Mouse (Mus musculus) liver, embryonic 16.5 days (tissue): Measurements from ENCODE around the gene Cntnap5b. TPM values are rescaled to one million over a fixed set of nuclear protein-coding genes. Genes with fewer than 3 reads are reported as not detected.

ENCODE experiments used
- ATAC-seq: fragments of 200-750 bp; cut with Nextera tagmentation; 2 replicates; pipeline ENCODE4 v1.8.0; 2017; ENCODE audit warnings: low read depth, mild to moderate bottlenecking, moderate number of reproducible peaks, moderate library complexity
- H3K27ac ChIP-seq: fragments of 300-500 bp; sonication (generic); 2 replicates; pipeline ENCODE4 v1.5.1; 2014; ENCODE audit warnings: mild to moderate bottlenecking, low read length
- H3K27me3 ChIP-seq: fragments of 300-500 bp; sonication (generic); 2 replicates; pipeline ENCODE4 v1.6.1; 2014; ENCODE audit warnings: low read depth, low read length, mixed read lengths; ENCODE audit not compliant: control insufficient read depth, insufficient read depth
- H3K36me3 ChIP-seq: fragments of 300-500 bp; sonication (generic); 2 replicates; pipeline ENCODE4 v1.6.1; 2014; ENCODE audit warnings: mild to moderate bottlenecking; ENCODE audit not compliant: control insufficient read depth, insufficient read depth
- H3K4me1 ChIP-seq: fragments of 300-500 bp; sonication (generic); 2 replicates; pipeline ENCODE4 v1.6.1; 2014; ENCODE audit warnings: low read depth, low read length, mixed read lengths; ENCODE audit not compliant: control insufficient read depth
- H3K4me2 ChIP-seq: fragments of 300-500 bp; sonication (generic); 2 replicates; pipeline ENCODE4 v1.6.1; 2014; ENCODE audit warnings: low read depth, low read length, mixed read lengths
- H3K4me3 ChIP-seq: fragments of 300-500 bp; sonication (generic); 2 replicates; pipeline ENCODE4 v1.5.1; 2014; ENCODE audit warnings: low read depth, mild to moderate bottlenecking, low read length
- H3K9ac ChIP-seq: fragments of 300-500 bp; sonication (generic); 2 replicates; pipeline ENCODE4 v1.6.1; 2014; ENCODE audit warnings: low read depth, low read length
- H3K9me3 ChIP-seq: fragments of 300-500 bp; sonication (generic); replicated peaks from 2 replicates; pipeline ENCODE4 v1.6.1; 2016; ENCODE audit warnings: low read length; ENCODE audit not compliant: control insufficient read depth
- WGBS: fragments of 180-500 bp; shearing (Covaris S2); extraction: QIAGEN DNeasy Blood & Tissue Kit; methylation state at CpG from one replicate; pipeline ENCODE4 v1.1.7; 2014; ENCODE audit not compliant: insufficient replicate concordance; 5-methylcytosine and 5-hydroxymethylcytosine counted together
- polyA plus RNA-seq: library from polyadenylated mRNA; unstranded; fragments of >200 nt; fragmentation: Nextera tagmentation; extraction: Ambion mirVana; gene quantifications from 2 replicates; pipeline ENCODE4 v1.2.1, GENCODE M21; 2015

The Cntnap5b gene
- not detected in 2 replicates for polyA plus RNA-seq

DNA sequence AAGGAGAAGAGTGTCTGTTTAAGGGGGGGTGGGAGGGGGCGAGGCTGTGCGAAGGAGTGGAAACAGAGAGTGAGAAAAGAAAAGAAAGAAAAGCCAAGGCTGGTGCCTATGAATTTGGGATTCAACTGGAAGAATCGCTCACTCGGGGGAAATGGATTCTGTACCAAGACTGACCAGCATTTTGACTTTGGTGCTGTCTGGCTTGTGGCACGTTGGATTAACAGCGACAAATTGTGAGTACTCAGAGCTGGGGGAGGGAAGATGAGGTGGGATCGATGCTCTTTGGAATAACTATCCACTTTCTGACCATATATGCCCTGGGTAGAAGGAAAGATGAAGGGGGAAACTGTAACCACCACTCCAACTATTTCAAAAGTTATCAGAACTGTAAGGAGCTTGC, at the start of gene Cntnap5b:
TSS of gene Cntnap5b (plus strand) at position 152 of the 400 bp plus-strand sequence.
- H3K4me2 ChIP-seq = no peak within 1 kb of the TSS
- 26% methylated on average over 7 of the region's 7 CpGs for WGBS

DNA sequence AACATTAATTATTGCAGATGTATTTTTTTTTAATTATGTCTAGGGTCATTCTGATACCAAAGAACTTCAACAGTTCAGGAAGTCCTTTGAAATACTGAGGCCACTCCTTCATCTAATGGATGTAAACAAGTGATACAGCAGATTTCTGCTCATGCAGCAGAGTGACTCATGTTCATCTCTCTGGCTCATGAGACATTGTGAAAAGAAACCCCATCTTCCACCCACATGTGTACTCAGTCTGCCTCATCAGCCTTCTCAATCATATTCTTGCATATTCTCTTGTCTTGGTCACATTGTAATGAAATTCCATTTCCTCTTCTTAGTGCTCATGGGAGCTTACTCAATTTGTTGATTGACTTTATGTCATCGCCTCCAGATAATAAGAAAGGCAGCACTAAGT, 12.6 kb upstream of the Cntnap5b start:
- 53% methylated on average over 1 of the region's 1 CpGs for WGBS
- Histone ChIP-seq H3K4me3 (no peak overlapping the region), H3K36me3 (no peaks in the 10 kb centered on the region), H3K9ac (no peak overlapping the region), H3K4me2 (no peak overlapping the region), H3K4me1 (no peaks in the 10 kb centered on the region), H3K27ac (no peak overlapping the region), H3K9me3 (no peaks in the 10 kb centered on the region), H3K27me3 (no peaks in the 10 kb centered on the region)
- ATAC-seq = no peak

More for the DNA sequence above, at the start of gene Cntnap5b:
- no peaks in the 10 kb centered on the region for H3K27me3 ChIP-seq
- H3K9ac ChIP-seq = no peak within 1 kb of the TSS
- no peak within 1 kb of the TSS for H3K4me3 ChIP-seq
- ATAC-seq = no peak
- H3K27ac ChIP-seq = no peak within 1 kb of the TSS
- no peaks in the 10 kb centered on the region for H3K9me3 ChIP-seq
- no peaks in the 10 kb centered on the region for H3K36me3 ChIP-seq
- H3K4me1 ChIP-seq = no peaks in the 10 kb centered on the region

DNA sequence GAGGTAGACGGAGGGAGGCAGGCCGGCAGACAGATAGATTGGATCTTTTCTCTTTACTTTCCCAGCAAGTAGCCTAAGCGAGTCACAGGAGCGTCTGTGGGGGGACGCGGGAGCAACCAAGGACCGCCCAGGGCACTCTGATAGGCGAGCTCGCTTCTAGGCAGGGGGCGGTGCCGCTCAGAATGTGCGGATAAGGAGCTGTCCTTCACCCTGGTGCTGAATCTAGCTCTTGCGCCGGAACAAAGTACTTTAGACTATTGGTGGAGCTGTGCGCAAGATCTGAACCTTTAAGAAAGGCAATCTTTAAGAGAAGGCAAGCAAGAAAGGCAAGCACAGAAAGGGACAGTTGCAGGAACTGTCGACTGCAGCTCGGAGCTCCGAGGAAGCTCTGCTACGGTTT, 382 bp upstream of the Cntnap5b start:
- Histone ChIP-seq H3K36me3 (no peaks in the 10 kb centered on the region), H3K4me2 (no peak overlapping the region), H3K27ac (no peak overlapping the region), H3K9me3 (no peaks in the 10 kb centered on the region), H3K4me3 (no peak overlapping the region), H3K9ac (no peak overlapping the region), H3K4me1 (no peaks in the 10 kb centered on the region), H3K27me3 (no peaks in the 10 kb centered on the region)
- 2% methylated on average over 19 of the region's 19 CpGs for WGBS
- ATAC-seq = no peak

DNA sequence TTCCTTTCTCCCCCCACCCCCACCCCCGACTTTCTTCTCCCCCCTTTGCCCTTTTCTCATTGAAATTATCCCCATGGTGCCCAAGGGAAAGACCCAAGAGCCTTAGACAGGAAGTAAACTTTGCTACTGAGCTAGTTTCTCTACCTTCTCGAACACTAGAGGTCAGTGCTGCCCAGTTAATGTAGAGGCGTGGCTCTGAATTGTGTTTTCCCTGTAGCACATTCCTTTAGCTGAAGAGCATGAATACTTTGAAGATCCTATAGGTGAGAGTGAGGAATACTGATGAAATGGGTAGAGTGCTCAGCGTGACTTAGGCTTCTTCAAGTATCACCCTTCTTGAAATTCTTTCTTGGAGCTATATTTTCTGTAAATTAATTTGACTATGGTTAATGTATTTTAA, 1.6 kb downstream of the Cntnap5b start:
- H3K4me1 ChIP-seq = no peaks in the 10 kb centered on the region
- H3K9ac ChIP-seq = no peak overlapping the region
- ATAC-seq = no peak
- no peak overlapping the region for H3K4me3 ChIP-seq
- no peak overlapping the region for H3K27ac ChIP-seq
- 8% methylated on average over 4 of the region's 4 CpGs for WGBS
- H3K27me3 ChIP-seq = no peaks in the 10 kb centered on the region
- H3K36me3 ChIP-seq = no peaks in the 10 kb centered on the region
- no peaks in the 10 kb centered on the region for H3K9me3 ChIP-seq
- H3K4me2 ChIP-seq = no peak overlapping the region

DNA sequence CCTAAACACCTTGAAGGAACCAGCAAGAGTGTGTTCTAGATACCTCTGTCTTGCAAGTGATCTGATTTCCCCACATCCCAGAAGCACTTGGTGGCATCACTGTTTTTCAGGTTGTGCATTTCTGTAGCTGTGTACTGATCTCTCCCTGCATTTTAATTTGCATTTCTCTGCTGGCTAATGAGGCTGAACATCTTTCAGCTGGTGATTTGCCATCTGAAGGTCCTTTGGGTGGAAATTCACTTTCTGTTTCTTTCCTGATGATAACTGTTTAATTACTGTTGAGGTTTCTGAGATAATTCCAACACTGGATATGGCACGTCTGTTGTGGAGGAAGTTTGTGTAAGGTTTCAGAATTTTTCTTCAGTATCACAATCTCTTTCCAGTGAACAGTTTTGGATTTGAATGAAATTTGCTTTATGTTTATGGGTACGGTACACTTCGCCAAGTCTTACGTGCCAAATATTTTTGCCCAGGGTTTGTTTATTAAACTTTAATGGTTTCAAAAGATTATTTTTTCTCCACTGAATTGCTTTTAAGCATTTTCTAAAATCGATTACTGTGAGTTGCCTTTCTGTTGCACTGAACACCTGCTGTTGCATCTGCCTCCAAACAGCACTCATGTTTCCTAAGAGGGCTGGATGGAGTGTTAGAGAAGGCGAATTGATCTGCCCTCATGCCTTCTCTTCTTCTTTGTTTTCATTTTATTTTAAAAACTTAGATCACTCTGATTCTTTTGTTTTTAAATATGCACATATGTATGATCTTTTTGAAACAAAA, 41.0 kb downstream of the Cntnap5b start:
- Histone ChIP-seq H3K27ac (no peak overlapping the region), H3K9ac (no peak overlapping the region)
- WGBS = 61% methylated on average over 6 of the region's 6 CpGs

DNA sequence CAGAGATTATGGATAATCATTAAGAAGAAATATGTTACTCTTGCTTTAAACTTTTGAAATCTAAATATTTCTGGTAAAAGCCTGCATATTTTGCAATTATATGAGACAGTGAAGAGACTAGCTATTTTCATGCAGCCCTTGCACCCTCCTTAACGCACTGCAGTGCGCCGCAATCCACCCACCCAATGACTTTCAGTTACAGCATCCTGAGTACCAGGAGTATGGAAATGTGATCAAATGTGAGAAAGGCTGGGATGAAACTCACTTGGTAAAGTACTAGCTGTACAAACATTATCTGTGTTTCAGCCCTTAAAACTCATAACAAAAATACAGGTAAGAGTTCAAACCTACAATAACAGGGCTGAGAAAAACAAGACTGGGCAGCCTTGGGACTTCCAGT, 99.8 kb downstream of the Cntnap5b start:
- no peak for ATAC-seq

More for the DNA sequence above, 41.0 kb downstream of the Cntnap5b start:
- Histone ChIP-seq H3K4me3 (no peak overlapping the region), H3K36me3 (no peaks in the 10 kb centered on the region), H3K9me3 (no peaks in the 10 kb centered on the region), H3K4me2 (no peak overlapping the region), H3K27me3 (no peaks in the 10 kb centered on the region), H3K4me1 (no peaks in the 10 kb centered on the region)
- ATAC-seq = no peak

DNA sequence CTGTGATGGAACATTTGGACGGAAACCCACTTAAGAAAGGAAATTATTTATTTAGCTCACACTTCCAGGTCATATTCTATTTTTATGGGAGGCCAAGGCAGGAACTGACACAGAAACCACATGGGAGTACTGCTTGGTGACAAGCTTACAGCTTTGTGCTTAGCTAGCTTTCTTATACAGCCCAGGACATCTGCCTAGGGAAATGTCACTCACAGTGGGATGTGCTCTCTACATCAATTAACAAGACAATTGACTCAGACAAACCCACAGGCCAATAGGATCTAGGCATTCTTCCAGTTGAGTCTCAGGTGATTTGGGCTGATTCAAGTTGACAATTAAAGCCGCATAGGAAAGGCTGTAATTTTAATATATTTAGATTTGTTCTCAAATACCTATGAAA, 135.2 kb downstream of the Cntnap5b start:
- Histone ChIP-seq H3K27ac (no peak overlapping the region), H3K4me1 (no peaks in the 10 kb centered on the region), H3K27me3 (no peaks in the 10 kb centered on the region), H3K9ac (no peak overlapping the region), H3K9me3 (no peaks in the 10 kb centered on the region), H3K4me2 (no peak overlapping the region), H3K4me3 (no peak overlapping the region), H3K36me3 (no peaks in the 10 kb centered on the region)
- WGBS = 50% methylated on average over 2 of the region's 2 CpGs
- ATAC-seq = no peak

More for the DNA sequence above, 99.8 kb downstream of the Cntnap5b start:
- no peak overlapping the region for H3K4me2 ChIP-seq
- H3K27ac ChIP-seq = no peak overlapping the region
- H3K9me3 ChIP-seq = no peaks in the 10 kb centered on the region
- H3K4me3 ChIP-seq = no peak overlapping the region
- H3K27me3 ChIP-seq = no peaks in the 10 kb centered on the region
- 70% methylated on average over 3 of the region's 3 CpGs for WGBS
- H3K36me3 ChIP-seq = no peaks in the 10 kb centered on the region
- no peak overlapping the region for H3K9ac ChIP-seq
- no peaks in the 10 kb centered on the region for H3K4me1 ChIP-seq

- Histone ChIP-seq H3K4me1 (no peaks in the 10 kb centered on the region), H3K4me3 (no peak overlapping the region), H3K9me3 (no peaks in the 10 kb centered on the region), H3K9ac (no peak overlapping the region), H3K27me3 (no peaks in the 10 kb centered on the region), H3K36me3 (no peaks in the 10 kb centered on the region), H3K27ac (no peak overlapping the region), H3K4me2 (no peak overlapping the region)
- ATAC-seq = no peak
Measured at GRCm38 (mm10) chr1:99943515-99943914, 170.9 kb downstream of the Cntnap5b start.

DNA sequence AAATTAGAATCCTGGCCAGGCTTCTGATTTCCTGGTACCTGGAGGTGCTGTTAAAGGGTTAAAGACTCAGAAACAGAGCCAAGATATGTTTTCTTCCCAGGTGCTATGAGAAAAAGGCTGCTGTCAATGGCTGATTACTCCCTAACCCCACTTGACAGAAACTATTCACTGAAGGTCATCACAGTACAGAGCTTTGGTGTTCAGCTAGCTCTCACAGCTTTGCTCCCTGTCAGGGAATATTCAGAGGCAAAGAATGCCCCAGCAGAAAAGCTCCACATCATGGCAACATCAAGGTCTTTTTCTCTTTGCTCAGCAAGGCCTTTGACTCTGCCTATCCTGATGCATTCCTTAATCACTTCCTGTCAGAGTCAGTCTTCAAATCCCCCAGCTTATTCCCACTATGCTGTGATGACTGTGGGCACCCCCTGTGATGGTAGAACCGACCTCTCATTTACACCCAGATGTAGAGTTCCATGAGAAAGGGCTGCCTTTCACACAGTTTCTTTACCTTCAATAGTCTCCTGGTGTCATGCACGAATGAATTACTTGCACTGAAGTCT, 186.9 kb downstream of the Cntnap5b start:
- 22% methylated on average over 2 of the region's 2 CpGs for WGBS
- H3K4me3 ChIP-seq = no peak overlapping the region
- H3K9ac ChIP-seq = no peak overlapping the region
- no peaks in the 10 kb centered on the region for H3K4me1 ChIP-seq
- H3K9me3 ChIP-seq = no peaks in the 10 kb centered on the region
- no peak for ATAC-seq
- no peak overlapping the region for H3K4me2 ChIP-seq
- H3K36me3 ChIP-seq = no peaks in the 10 kb centered on the region
- no peak overlapping the region for H3K27ac ChIP-seq
- H3K27me3 ChIP-seq = no peaks in the 10 kb centered on the region
